Mouse (Mus musculus) lung, postnatal 0 days (tissue): ENCODE results near the gene Glis1. TPM values are rescaled to one million over a fixed set of nuclear protein-coding genes. Genes with fewer than 3 reads are reported as not detected.

Source experiments
- ATAC-seq: fragments of 200-750 bp; cut with Nextera tagmentation; 2 replicates; pipeline ENCODE4 v1.8.0; 2017; ENCODE audit warnings: moderate library complexity
- DNase-seq: peaks from one replicate; pipeline ENCODE4 v3.0.0-alpha.2; 2016; ENCODE audit warnings: low spot score
- H3K27ac ChIP-seq: fragments of 300-500 bp; sonication (generic); 2 replicates; pipeline ENCODE4 v1.5.1; 2014; ENCODE audit warnings: antibody characterized with exemption, mild to moderate bottlenecking, low read length, mixed read lengths
- H3K27me3 ChIP-seq: fragments of 300-500 bp; sonication (generic); replicated peaks from 2 replicates; pipeline ENCODE4 v1.6.1; 2014; ENCODE audit warnings: low read length, mixed read lengths; ENCODE audit not compliant: insufficient read depth
- H3K36me3 ChIP-seq: fragments of 300-500 bp; sonication (generic); 2 replicates; pipeline ENCODE4 v1.6.1; 2014; ENCODE audit warnings: low read length, mixed read lengths; ENCODE audit not compliant: insufficient read depth
- H3K4me1 ChIP-seq: fragments of 300-500 bp; sonication (generic); 2 replicates; pipeline ENCODE4 v1.6.1; 2014; ENCODE audit warnings: antibody characterized with exemption, low read depth, low read length, mixed read lengths; ENCODE audit not compliant: insufficient read depth
- H3K4me2 ChIP-seq: fragments of 300-500 bp; sonication (generic); replicated peaks from 2 replicates; pipeline ENCODE4 v1.6.1; 2014; ENCODE audit warnings: low read depth, mild to moderate bottlenecking, low read length, moderate library complexity, mixed read lengths
- H3K4me3 ChIP-seq: fragments of 300-500 bp; sonication (generic); 2 replicates; pipeline ENCODE4 v1.5.1; 2014; ENCODE audit warnings: low read depth, low read length
- H3K9ac ChIP-seq: fragments of 300-500 bp; sonication (generic); replicated peaks from 2 replicates; pipeline ENCODE4 v1.6.1; 2014; ENCODE audit warnings: low read depth, mild to moderate bottlenecking
- H3K9me3 ChIP-seq: fragments of 300-500 bp; sonication (generic); 2 replicates; pipeline ENCODE4 v1.6.1; 2016; ENCODE audit warnings: low read length, mixed read lengths
- CTCF ChIP-seq: IDR thresholded peaks from 2 replicates; pipeline ENCODE4 v1.5.1; 2016; ENCODE audit warnings: antibody characterized with exemption, mild to moderate bottlenecking
- EP300 ChIP-seq: IDR thresholded peaks from 2 replicates; pipeline ENCODE4 v1.6.1; 2016; ENCODE audit warnings: antibody characterized with exemption, mild to moderate bottlenecking, control low read depth
- WGBS: fragments of 180-500 bp; shearing (Covaris S2); extraction: QIAGEN DNeasy Blood & Tissue Kit; methylation state at CpG from one replicate; pipeline ENCODE4 v1.1.7; 2014; 5-methylcytosine and 5-hydroxymethylcytosine counted together
- polyA plus RNA-seq: library from polyadenylated mRNA; unstranded; fragments of >200 nt; fragmentation: Nextera tagmentation; extraction: Ambion mirVana; gene quantifications from 2 replicates; pipeline ENCODE4 v1.2.1, GENCODE M21; 2015

Gene Glis1
- polyA plus RNA-seq, 1 experiment from 2014 or later: 0.76 TPM

GRCm38 (mm10) chr4:107628921-107629411 is 194.6 kb downstream of the Glis1 start:
- no peaks in the 10 kb centered on the region for H3K4me1 ChIP-seq
- no peaks in the 10 kb centered on the region for H3K27me3 ChIP-seq
- no peak overlapping the region for H3K4me2 ChIP-seq
- no peak overlapping the region for H3K9ac ChIP-seq
- TF ChIP-seq CTCF: no peak
- no peak for TF ChIP-seq EP300
- H3K36me3 ChIP-seq: no peaks in the 10 kb centered on the region
- DNase-seq (no peak), ATAC-seq (no peak)
- no peak overlapping the region for H3K27ac ChIP-seq
- no peaks in the 10 kb centered on the region for H3K9me3 ChIP-seq
- 36% methylated on average over 17 of the region's 17 CpGs for WGBS
- H3K4me3 ChIP-seq: no peak overlapping the region

DNA sequence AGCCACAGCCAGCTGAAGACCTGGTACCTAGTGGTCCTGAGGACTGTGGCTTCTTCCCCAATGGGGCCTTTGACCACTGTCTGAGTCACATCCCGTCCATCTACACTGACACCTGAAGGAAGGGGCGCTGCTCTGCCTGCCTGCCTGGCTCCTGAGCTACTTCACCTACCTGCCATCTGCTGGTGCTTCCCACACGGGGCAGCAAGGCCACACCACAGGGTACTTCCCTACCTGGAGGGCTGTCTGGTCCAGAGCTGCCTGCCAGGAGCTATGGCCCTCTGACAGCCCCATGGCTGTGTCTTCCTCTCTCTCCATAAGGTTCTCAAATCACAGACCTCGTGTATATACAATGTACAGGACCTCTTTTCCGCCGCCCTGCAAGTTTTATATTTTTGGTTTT is 200.2 kb downstream of the Glis1 start:
- no peak overlapping the region for H3K4me3 ChIP-seq
- DNase-seq: no peak
- TF ChIP-seq CTCF: no peak
- TF ChIP-seq EP300: no peak
- no peaks in the 10 kb centered on the region for H3K4me1 ChIP-seq
- no peak overlapping the region for H3K4me2 ChIP-seq
- H3K9me3 ChIP-seq: no peaks in the 10 kb centered on the region
- no peaks in the 10 kb centered on the region for H3K27me3 ChIP-seq
- no peak for ATAC-seq
- H3K36me3 ChIP-seq: no peaks in the 10 kb centered on the region
- no peak overlapping the region for H3K27ac ChIP-seq
- WGBS: 64% methylated on average over 6 of the region's 6 CpGs
- no peak overlapping the region for H3K9ac ChIP-seq

DNA sequence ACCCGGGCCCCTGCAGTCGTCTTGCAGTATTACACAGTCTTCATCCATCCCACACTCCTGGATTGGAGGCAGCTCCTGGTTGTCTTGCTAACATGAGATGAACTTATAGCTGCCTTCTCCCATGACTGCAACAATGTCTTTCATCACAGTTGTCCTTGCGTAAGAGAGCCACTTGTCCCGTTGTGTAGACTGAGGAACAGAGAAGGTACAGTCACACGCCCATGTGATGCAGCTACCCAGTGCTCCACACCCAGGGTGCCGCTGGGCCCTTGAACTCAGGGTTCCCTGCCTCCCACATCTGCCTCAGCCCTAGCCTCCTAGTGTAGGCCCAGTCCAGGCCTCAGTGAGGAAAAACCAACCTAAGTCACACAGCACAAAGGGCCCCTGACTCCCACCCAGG is 201.7 kb downstream of the Glis1 start:
- no peaks in the 10 kb centered on the region for H3K9me3 ChIP-seq
- no peak overlapping the region for H3K27ac ChIP-seq
- no peak overlapping the region for H3K4me3 ChIP-seq
- H3K4me1 ChIP-seq: no peaks in the 10 kb centered on the region
- TF ChIP-seq EP300 (no peak), CTCF (no peak)
- DNase-seq: no peak
- no peak for ATAC-seq
- WGBS: 67% methylated on average over 6 of the region's 6 CpGs
- no peak overlapping the region for H3K4me2 ChIP-seq
- H3K9ac ChIP-seq: no peak overlapping the region
- H3K36me3 ChIP-seq: no peaks in the 10 kb centered on the region
- no peaks in the 10 kb centered on the region for H3K27me3 ChIP-seq

- no peak overlapping the region for H3K4me2 ChIP-seq
- H3K27ac ChIP-seq: no peak overlapping the region
- H3K9ac ChIP-seq: no peak overlapping the region
- no peak overlapping the region for H3K4me3 ChIP-seq
- no peak for ATAC-seq
- TF ChIP-seq CTCF (peak; percentile 70), EP300 (no peak)
- no peaks in the 10 kb centered on the region for H3K9me3 ChIP-seq
- peak; percentile 30 for DNase-seq
- 57% methylated on average over 3 of the region's 3 CpGs for WGBS
- H3K36me3 ChIP-seq: no peaks in the 10 kb centered on the region
- no peaks in the 10 kb centered on the region for H3K4me1 ChIP-seq
- H3K27me3 ChIP-seq: no peaks in the 10 kb centered on the region
Measured at GRCm38 (mm10) chr4:107637670-107638069, 203.3 kb downstream of the Glis1 start.

GRCm38 (mm10) chr4:107638303-107638702 is 203.9 kb downstream of the Glis1 start:
- H3K9ac ChIP-seq: no peak overlapping the region
- WGBS: 73% methylated on average over 10 of the region's 10 CpGs
- DNase-seq (no peak), ATAC-seq (no peak)
- TF ChIP-seq EP300 (no peak), CTCF (no peak)
- no peaks in the 10 kb centered on the region for H3K4me1 ChIP-seq
- no peaks in the 10 kb centered on the region for H3K9me3 ChIP-seq
- no peak overlapping the region for H3K27ac ChIP-seq
- no peaks in the 10 kb centered on the region for H3K27me3 ChIP-seq
- H3K36me3 ChIP-seq: no peaks in the 10 kb centered on the region
- no peak overlapping the region for H3K4me3 ChIP-seq
- H3K4me2 ChIP-seq: no peak overlapping the region

DNA sequence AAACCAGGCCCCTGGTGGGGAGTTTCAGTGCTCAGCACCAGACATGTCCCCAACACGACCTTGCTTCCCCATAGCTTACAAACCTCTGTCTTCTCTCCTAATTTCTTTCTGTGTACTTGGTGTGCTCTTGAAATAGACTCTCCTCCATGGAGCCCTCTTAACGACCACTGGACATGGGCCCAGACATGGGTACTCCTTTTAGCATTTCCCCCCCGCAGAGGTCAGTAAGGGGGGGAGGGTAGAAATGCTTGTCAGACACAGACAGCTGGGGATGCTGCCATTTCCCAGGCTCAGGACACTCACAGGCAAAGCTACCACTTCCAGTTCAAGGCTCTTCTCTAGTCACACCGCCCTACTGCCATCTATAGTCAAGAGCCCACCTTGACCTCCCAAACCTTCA is 207.2 kb downstream of the Glis1 start:
- TF ChIP-seq EP300 (no peak), CTCF (no peak)
- no peaks in the 10 kb centered on the region for H3K36me3 ChIP-seq
- no peak overlapping the region for H3K27ac ChIP-seq
- H3K4me1 ChIP-seq: no peaks in the 10 kb centered on the region
- no peaks in the 10 kb centered on the region for H3K9me3 ChIP-seq
- ATAC-seq (no peak), DNase-seq (no peak)
- H3K27me3 ChIP-seq: no peaks in the 10 kb centered on the region
- no peak overlapping the region for H3K4me2 ChIP-seq
- no peak overlapping the region for H3K4me3 ChIP-seq
- 46% methylated on average over 4 of the region's 4 CpGs for WGBS
- H3K9ac ChIP-seq: no peak overlapping the region

- Histone ChIP-seq H3K27ac (no peak overlapping the region), H3K27me3 (no peaks in the 10 kb centered on the region), H3K36me3 (no peaks in the 10 kb centered on the region), H3K4me2 (no peak overlapping the region), H3K4me1 (no peaks in the 10 kb centered on the region), H3K4me3 (no peak overlapping the region), H3K9me3 (no peaks in the 10 kb centered on the region), H3K9ac (no peak overlapping the region)
- ATAC-seq (peak; percentile 53), DNase-seq (peak; percentile 14)
- 53% methylated on average over 5 of the region's 5 CpGs for WGBS
- no peak for TF ChIP-seq EP300
- no peak for TF ChIP-seq CTCF
Measured at GRCm38 (mm10) chr4:107648959-107649485, 214.6 kb downstream of the Glis1 start.
